Mouse (Mus musculus) lung, postnatal 0 days (tissue): ENCODE measurements around the gene Rbm38.

Source experiments
- CTCF ChIP-seq: IDR thresholded peaks from 2 replicates; pipeline ENCODE4 v1.5.1; 2016; ENCODE audit warnings: antibody characterized with exemption, mild to moderate bottlenecking
- EP300 ChIP-seq: IDR thresholded peaks from 2 replicates; pipeline ENCODE4 v1.6.1; 2016; ENCODE audit warnings: antibody characterized with exemption, mild to moderate bottlenecking, control low read depth

GRCm38 (mm10) chr2:173072948-173073347 lies 52.6 kb downstream of the Rbm38 start:
- TF ChIP-seq EP300 (no peak), CTCF (no peak)
